Mouse (Mus musculus) ovary, postnatal 36 days (tissue): Measurements from ENCODE around the gene Vdr.
A peak's percentile ranks its signal among the peaks of the same experiment; 100 is the strongest.
"Not testable (repeated sequence)": the region's sequence is repeated elsewhere in the genome, so short reads cannot be mapped to it uniquely, and the experiment has no call there.

Source experiments
- DNase-seq: peaks from one replicate; pipeline ENCODE4 v3.0.0; 2022; ENCODE audit warnings: low spot score, mixed read lengths

Gene Vdr

DNA sequence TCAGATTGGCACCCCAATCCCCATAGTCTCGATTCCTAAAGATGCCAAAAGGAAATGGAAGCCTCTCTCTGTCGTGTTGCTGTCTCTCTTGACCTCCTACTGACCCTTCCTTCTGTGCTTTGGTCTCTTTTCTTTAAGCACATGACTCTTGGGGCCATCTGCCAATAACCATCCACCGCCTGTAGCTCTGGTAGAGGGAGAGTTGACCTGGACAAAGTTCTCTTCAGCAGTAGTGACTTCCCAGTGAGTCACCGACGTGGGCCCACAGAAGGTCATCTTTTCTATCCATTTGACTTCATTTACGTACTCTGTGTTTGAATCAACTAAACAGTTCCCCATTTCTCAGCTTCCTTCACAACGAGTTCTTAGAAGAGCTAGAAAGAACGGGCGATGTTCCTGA lies 30.0 kb downstream of the Vdr start:
- DNase-seq, result no peak

DNA sequence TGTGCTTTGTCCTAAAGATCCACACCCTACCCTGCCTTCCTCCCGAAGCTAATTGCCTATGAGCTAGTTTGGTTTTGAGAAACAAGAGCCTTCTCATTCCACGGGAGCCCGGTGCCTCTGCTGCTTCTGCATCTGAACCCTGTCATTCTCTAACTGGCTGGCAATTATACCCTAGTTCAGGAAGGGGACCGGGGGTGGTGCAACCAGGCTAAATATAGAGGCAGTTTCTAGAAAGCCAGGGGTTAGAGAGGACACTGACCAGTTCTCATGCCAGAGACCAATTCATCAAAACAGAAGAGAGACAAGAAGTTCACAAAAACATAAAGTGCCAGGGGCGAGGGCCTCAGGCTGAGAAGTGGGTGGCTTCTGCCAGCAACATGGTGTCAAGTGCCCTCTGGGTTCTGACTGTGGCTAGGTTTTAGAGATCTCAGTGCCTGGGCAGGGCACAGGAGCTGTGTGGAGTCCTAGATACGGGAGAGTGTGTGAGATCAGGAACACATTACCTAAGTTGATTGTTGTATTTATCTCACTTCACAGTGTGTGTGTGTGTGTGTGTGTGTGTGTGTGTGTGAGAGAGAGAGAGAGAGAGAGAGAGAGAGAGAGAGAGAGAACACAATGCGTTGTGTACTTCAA lies 31.6 kb downstream of the Vdr start:
- DNase-seq, result no peak

DNA sequence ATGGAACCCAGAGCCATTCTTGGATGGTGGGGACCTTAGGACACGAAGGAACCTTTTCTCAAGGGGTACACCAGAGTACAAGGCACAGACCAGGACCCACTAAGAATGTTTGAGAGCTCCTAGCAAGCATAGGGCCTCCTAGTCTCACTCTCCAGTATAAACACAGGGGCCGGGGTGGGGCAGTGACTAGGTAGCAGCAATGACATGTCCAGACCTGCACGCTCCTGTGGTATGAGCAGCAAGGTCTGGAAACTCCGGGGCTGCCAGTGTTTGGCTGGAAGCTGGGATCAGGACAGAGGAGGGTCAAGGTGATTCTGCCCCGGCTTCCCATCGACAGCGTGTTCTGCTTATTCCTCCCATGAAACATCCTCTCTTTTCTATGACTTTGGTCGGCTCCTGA lies 34.6 kb downstream of the Vdr start:
- DNase-seq, result no peak

DNA sequence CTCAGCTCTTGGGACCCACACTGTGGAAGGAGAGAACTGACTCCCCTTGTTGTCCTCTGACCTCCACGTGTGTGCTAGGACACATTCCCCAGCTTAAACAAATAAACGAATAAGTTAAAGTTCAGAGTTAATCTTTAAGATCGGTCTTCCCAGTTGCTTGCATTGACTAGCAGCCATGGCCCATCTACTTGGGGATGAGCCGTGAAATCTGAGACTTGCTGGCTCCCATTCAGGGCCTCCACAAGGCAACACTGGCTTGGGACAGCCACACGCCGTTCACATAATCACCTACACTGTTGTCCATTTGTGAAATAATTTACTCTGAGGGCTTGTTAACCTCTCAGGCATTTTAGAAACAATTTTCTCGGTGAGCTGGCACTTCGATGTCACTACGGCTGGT lies 36.7 kb downstream of the Vdr start:
- DNase-seq, result no peak

DNA sequence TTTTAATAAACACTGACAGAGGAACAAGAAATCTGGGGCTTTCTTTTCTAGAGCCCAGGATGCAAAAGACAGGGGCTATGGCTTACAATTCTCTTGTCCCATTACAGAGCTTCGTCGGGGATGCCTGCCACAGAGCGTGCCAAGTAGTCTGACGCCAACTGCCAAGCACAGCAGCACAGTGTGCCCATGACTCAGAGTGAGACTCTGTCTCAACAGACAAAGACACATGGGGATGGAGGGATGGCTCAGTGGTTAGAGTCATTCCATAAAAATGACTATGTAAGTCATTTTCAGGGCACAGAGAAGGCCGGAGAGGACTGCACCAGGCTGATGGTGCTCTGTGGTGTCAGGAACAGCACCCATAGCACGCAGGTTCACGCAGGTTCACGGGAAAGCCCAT lies 38.3 kb downstream of the Vdr start:
- no peak for DNase-seq

DNA sequence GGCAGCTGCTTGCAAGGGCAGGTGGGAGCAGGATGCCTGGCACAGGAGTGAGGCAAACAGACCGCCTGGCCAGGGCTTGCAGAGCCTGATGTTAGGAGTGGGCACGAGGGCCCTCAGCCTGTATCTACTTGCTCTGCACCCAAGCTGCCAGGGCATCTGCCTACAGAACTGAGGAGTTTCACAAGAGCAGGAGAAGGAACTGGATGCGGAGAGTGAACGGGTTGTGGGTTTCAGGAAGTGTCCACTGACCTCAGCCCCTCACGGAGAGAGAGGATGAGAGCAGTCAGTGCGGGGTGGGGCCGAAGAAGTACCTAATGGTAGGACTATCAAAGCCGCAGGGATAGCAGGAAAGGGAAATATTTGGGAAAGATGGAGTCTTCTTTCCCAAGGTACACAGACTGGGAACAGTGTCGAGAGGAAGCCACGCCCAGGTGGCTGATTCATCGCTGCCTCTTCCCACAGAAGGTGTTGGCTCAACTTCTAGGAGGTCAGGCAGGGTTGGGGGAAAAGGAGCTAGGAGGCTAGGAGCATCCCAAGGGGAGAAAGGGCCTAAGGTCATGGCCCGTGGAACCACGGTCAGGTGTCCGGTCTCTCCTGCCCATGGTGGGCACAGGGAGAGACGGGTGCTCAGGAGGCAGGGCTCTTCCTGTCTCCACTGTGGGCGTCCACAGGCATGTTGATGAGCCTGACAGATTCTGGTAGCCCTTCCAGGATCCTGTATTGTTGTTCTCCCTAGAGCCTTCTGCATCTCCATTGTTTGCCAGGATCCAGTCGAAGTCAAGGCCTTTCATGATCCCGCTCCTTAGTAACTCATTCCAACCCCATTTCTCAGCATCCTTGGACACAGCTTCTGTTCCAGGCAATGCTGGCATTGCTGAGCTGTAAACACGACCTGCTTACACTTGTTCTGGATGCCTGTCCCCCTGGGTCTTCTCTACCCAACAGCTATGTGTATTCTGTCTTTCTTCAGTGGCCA lies 39.1 kb downstream of the Vdr start:
- DNase-seq, result no peak

DNA sequence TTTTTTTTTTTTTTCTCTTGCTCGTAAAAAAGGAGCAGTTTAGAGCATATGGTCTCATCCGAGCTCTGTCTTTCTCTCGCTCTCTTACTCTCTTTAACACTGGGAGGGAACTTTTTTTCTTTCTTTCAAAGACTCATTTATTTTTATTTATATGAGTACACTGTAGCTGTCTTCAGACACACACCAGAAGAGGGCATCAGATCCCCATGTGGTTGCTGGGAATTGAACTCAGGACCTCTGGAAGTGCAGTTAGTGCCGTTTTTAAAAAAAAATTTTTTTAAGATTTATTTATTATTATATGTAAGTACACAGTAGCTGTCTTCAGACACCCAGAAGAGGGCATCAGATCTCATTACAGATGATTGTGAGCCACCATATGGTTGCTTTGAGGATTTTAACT lies 40.3 kb downstream of the Vdr start:
- DNase-seq, result not testable (repeated sequence)

DNA sequence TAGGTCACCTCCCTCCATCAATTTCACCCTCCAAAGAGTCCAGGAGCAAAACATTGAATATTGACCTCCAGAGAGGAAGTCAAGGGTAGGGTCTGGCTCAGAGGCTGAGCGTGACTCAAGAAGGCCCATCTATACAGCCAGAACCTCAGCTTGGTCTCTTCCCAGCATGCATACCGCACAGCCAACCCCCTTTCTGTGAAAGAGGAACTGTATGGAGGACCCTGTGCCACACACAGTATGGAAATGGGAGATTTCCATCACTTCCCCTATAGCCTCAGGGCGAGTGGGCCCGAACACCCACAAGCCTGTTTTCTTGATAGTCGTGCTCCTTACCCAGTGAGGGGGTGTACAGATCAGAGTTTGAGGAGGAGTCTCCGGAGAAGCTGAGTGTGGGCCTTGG lies 41.4 kb downstream of the Vdr start:
- DNase-seq, result no peak

DNA sequence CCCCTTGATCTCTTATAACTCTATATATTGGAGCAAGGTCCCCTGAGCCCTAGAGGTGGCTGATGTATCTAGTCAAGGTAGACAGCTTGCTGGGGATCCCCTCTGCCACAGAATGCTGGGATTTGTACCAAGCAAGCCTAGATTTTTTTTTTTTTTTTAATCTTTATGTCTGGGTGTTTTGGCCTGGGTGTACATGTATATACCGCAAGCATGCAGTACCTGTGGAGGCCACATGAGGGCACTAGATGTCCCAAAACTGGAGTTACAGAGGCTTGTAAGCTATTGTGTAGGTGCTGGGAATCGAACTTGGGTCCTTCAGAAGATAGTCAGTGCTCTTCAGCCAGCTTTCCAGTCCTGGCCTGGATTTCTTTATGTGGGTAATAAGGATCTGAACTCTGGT lies 44.4 kb downstream of the Vdr start:
- DNase-seq, result no peak

DNA sequence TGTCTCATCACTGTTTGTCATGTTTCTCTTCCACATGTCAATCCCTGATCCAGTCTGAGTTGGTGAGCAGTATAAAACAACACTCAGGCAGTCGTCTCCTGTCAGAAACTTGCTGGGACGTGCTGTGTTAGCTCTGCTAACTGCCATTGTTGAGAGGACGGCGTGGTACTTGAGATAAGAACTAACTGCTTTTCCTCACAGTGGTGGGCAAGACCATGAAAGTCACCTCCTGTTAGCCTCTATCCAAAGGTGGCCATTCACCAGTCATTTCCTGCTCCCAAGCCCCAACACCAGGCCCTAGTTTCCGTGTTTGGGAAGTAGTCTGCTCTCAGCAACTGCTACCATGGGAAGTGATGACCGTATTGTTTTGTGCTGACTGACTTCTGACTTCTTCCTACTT lies 45.3 kb downstream of the Vdr start:
- no peak for DNase-seq

DNA sequence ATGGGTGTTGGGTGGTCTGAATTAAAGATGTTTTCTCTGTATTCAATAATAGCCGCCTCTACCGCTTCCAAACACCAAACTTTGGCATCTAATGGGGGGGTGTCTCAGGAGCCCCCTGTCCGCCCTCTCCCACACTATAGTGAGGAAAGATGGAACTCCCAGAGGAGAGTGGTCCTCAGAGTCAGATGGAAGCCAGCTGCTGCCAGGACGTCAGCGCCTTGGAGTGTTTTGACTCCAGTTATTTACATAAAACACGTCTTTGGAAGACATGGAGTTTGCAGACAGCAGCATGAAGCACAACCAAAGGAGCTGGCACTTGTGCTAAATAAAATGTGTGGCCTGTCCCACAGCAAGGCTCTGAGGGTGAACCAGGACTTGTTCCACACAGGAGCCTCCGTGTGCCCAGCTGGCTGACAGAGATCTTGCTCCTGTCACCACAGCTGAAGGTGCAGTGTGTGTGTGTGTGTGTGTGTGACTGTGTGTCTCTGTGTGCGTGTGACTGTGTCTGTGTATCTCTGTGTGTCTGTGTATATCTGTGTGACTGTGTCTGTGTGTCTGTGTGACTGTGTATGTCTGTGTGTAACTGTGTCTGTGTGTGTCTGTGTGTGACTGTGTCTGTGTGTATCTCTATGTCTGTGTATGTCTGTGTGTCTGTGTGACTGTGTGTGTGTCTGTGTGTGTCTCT lies 45.9 kb downstream of the Vdr start:
- DNase-seq, result no peak

DNA sequence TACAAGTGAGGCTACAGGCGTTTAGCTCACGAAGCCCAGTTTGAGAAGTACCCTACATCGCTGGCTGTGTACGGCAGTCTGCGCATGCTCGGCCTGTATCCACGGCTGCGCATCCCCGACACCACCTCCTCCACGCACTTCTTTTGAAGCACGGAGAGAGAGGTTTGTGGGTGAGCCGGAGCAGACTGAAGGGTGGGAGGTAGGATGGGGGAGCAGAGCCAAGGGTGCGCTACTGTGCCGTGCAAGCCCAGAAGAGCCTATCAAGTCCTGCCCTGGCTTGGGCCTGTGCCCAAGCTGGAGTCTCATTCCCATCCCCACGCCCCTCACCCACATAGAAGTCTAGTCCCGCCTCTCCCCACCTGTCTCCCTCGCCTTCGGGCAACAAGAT lies 46.9 kb downstream of the Vdr start:
- no peak for DNase-seq

DNA sequence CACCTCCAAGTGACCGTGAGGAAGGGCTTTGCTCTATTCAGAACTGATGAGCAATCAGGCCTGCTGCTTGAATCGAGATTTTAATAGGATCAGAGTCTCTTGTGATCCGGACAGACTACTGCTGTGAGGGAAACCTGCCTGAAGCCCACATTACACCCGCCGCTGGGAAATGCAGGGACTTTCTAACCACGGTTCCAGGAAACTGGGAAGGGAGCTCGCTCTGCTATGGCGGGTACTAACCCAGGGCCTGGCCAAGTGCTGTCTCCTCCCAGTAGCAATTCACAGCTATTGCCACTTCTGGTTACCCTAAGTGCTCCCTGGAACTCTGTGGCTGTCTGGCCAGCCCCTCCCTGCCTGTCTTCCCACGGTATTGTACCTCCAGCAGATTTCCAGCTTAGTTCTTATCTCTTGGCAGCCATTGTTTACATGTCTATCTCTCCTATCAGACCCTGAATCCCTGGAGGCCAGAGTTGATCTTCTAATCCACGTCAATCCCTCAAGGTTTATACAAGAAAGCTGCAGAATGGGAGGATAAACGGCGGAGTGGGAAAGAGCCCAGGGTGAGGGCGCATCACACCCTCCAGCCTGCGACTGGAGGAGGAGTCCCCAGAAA lies 47.4 kb downstream of the Vdr start:
- no peak for DNase-seq

DNA sequence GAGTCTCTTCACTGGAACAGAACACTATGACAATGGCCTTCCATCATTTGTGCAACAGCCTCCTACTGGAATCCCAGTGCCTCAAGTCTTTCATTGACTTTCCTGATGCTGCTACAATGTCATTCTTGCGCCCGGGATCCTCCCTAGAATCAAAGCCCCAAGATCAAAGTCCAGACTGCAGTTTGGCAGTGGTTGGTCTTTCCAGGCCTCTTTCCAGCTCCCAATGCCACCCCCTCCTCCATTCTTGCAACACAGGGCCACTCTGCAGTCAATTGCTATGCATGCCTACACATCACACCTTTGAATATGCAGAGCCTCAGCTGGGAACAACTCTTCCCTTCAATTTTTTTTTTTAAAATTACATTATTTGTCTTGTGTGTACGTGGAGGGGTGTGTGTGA lies 50.1 kb downstream of the Vdr start:
- DNase-seq, result no peak

DNA sequence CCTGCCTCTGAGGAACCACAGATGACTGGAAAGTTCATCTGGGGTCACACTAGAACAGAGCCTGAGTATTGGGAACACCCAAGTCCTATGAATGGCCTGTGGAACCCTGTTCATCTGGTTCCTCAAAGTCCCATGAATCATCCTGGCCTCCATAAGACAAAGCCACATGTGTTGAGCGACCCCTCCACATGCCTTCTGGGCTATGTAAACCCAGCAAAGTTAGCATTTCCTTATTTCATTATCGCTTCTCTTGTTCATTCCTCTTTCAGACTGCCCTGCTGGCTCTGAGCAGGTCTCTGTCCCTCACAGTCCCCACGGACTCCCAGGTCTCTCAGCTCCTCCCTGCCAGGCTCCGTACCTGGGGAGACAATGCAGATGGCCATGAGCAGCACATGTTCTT lies 52.0 kb downstream of the Vdr start:
- DNase-seq, result no peak

DNA sequence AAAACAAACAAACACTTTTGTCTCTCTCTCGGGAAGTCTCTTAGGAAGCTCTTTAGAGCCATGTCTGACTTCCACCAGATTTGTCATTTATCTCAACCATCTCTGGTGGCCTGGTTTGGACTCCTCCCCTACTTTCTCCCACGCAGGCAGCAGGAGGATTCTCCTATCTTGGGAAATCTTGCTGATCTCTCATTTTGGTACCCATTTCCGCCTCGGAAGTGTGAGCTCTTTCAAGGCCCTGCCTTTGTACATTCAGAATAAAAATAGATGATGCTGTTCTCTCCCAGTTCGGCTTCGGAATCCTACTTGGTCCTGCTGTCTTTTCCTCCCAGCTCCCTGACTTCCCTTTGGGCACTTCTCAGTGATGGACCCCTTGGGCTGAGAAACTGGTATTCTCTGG lies 55.9 kb downstream of the Vdr start:
- DNase-seq, result no peak

DNA sequence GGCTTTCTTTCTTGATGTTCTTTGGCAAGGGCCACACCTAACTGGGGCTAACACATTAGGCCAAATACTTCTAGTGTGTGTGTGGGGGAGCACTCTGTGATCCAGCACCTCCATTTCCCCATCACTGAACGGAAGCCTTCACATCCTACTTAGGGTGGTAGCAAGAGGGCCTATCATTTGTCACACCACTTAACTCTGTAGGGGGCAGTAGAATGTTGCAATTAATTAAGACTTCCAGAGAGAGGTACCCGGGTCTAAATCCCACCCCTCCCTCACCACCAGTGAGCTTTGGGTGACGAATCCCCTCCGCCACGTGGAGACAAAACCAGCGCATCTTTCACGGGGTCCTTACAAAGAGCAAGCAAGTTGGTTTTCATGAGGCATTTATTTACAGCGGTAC lies 56.4 kb downstream of the Vdr start:
- DNase-seq, result no peak

DNA sequence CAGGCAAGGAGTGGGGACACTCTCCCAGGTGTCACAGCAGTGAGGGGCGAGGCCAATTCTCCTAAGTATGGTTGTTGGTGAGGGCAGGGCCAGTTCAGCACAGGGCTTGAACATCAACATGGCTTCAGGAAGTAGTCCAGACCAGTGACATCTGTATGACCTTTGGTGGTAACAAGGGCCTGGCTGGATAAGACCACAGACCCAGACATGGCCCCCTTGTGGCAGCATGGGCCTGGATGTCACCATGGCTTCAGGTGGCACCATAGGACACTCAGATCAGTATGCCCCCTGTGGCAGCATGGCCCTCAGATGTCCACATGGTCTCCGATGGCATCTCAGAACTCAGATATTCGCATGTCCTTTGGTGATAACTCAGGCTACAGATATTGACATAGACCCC lies 58.1 kb downstream of the Vdr start:
- DNase-seq, result no peak

DNA sequence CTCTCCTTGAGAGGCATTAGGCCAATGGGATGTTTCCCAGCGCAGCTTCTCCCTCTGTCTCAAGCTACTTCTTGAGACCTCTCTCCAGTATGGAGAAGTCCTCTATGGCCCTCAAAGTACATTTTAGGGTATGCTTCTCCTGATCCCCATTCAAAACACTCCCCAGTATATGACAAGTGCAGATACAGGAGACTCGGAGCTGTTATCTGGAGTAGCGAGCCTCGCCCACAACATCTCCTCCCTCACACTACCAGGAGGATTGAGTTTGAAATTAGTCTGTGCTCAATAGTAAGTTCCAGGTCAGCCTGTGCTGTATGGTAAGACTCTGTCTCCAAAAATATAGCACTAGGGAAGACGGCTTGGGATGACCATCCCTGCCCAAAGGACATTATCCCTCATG lies 59.4 kb downstream of the Vdr start:
- DNase-seq, result no peak

DNA sequence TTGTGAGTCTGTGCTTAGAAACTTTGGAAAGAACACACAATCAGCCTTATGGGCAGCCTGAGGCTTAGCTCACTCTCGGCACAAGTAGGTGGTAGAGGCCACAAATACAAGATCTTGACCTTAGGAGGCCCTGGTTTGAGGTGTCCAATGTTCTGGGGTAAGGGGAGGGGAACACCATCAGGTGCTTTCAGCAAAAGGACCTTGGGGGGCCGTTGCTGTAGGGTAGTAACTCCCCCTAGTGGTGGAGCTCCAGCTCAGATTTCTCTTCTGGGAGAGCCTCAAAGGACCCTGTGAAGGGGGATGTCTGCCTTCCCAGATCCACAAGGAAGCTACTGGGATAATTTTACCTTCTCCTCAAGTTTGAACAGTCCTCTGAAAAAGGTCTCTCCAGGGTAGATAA lies 60.0 kb downstream of the Vdr start:
- no peak for DNase-seq

DNA sequence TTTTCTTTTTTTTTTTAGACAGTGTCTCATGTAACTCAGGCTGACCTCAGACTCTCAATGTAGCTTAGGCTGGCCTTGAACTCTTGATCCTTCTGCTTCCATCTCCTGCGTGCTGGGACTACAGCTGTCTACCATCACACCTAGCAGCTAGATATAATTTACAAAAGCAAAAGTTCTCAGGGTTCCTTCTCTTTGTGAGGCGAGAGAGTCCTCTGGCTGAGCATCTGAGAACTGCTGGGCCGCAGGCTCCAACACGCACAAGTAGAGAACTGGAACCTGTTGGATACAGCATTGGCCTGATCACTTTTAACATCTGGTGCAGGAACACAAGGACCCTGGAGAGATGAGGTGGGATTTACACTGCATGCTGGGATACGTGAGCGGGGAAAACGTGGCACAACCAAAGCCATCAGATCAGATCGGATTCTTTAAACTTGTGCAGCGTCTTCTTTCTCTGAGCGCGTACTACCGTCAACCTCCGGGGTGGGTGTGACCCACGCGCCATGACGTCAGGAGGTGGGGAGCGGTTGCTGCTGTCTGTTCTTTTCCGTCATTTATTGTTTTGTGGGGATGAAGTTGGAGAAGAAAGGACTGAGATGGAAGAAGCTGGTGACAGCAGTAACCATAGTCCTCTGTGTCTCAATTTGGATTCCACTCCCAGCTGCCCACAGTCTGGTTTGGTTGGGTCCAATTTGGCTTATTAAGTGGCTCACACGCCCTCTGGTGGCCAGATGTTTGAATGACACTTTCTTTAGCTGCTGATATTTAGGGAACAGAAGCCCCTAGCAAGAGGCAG lies 61.1 kb downstream of the Vdr start:
- peak; percentile 71 for DNase-seq

DNA sequence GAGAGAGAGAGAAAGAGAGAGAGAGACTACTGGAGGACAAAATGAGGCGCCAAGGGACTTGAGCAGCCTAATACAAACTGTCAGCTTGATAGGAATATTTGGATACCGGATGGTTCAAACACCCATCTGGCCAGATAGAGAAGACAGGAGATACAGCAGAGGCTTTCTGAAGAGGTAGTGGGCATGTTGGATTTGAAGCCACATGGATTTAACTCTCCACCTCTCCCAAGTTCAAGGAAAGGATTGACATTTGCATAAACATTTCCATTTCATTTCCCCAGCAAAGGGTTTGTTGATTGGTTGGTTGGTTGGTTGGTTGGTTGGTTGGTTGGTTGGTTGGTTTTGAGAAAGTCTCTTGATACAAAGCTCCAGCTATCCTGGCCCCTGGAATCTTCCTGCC lies 62.6 kb downstream of the Vdr start:
- no peak for DNase-seq
